Mouse (Mus musculus) lung, adult 2 months (tissue): ENCODE data around the gene Fxyd5. TPM values are rescaled to one million over a fixed set of nuclear protein-coding genes. Genes with fewer than 3 reads are reported as not detected.

Experiments used
- DNase-seq: peaks from one replicate; pipeline ENCODE4 v3.0.0; 2022
- H3K4me1 ChIP-seq: fragments of 200-500 bp; 2 replicates; pipeline ENCODE4 v1.6.1; 2011; ENCODE audit warnings: low read length; ENCODE audit not compliant: control insufficient read depth, insufficient read depth
- H3K4me3 ChIP-seq: fragments of 200-500 bp; replicated peaks from 2 replicates; pipeline ENCODE3; 2011; ENCODE audit warnings: low read depth, mild to moderate bottlenecking, control low read depth, low read length; ENCODE audit errors: extremely low read depth
- CTCF ChIP-seq: fragments of 200-500 bp; IDR thresholded peaks from 2 replicates; pipeline ENCODE4 v1.5.1; 2011; ENCODE audit warnings: mild to moderate bottlenecking, low read length, control low read depth; ENCODE audit not compliant: insufficient read depth
- POLR2A ChIP-seq: fragments of 200-500 bp; IDR thresholded peaks from 2 replicates; pipeline ENCODE4 v1.6.1; 2011; ENCODE audit warnings: low read depth, mild to moderate bottlenecking, control low read depth, low read length, borderline replicate concordance; ENCODE audit errors: extremely low read depth
- WGBS: fragments of 180-500 bp; shearing (Covaris S2); methylation state at CpG from one replicate; pipeline ENCODE4 v1.1.7; 2018; 5-methylcytosine and 5-hydroxymethylcytosine counted together
- polyA plus RNA-seq: library from polyadenylated mRNA; depleted of rRNA; stranded (reverse); fragments of >200 nt; gene quantifications from 2 replicates; pipeline ENCODE4 v1.2.3, GENCODE M21; 2012

Gene Fxyd5
- polyA plus RNA-seq, 1 experiment = 156 TPM

DNA sequence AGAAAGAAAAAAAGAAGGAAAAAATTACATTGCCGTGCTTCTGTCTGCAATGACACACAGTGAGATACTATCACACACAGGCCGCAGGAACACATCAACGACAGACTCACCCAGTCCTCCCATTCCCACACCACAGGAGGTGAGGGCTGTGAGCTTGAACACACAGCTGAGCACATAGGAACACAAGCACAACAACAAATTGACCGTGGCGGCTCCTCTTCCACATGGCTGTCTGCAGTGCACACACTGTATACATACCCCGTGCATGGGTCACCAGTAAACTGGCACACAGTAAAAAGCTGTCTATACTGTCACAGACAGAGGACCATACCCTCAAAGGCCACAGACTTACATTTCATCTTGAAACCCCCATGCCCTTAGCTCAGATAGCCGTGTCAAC lies 14.2 kb upstream of the Fxyd5 start:
- Histone ChIP-seq H3K4me3 (no peak overlapping the region), H3K4me1 (peaks cover 3% of the 10 kb centered on the region)
- WGBS = 79% methylated on average over 7 of the region's 7 CpGs
- DNase-seq = no peak
- TF ChIP-seq CTCF (no peak), POLR2A (no peak)

DNA sequence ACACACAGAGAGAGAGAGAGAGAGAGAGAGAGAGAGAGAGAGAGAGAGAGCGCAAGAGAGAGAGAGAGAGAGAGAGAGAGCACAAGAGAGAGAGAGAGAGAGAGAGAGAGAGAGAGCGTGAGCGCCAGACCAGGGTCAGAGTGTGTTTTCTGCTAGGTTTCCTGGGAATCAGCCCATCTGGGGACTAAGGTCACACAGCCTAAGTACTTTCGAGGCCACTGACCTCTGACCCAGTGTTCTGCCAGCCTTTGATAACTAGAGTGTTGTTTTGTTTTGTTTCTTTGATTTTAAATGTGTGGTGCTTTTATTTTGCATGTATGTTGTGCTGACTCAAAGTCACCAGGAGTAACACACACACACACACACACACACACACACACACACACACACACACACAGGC lies 13.6 kb upstream of the Fxyd5 start:
- TF ChIP-seq CTCF (no peak), POLR2A (no peak)
- WGBS = 56% methylated on average over 3 of the region's 4 CpGs
- DNase-seq = no peak
- Histone ChIP-seq H3K4me3 (no peak overlapping the region), H3K4me1 (peaks cover 3% of the 10 kb centered on the region)

DNA sequence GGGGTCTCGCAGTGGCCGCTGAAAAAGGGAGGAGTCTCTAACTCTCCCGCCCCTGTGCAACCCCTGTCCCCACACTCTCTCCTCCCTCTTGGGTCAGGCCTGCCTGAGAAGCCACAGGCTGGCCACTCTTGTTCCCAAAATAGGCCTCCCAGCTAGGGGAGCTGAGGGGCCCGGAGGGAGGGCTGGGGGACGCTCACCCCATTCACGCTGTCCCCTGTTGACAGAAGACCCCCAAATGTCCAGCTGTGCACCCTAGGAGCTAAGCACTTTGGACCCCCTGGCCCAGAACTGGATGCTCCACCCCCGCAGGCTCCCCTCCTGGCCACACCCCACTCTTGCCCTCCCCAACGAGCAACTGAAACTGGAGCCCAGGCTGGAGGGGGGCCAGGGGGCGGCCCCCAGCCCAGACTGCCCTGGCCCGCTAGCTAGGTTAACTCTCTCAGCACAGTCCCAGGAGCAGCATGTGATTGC lies 13.1 kb upstream of the Fxyd5 start:
- peak overlapping the region; percentile 60 for H3K4me3 ChIP-seq
- H3K4me1 ChIP-seq = peaks cover 3% of the 10 kb centered on the region
- WGBS = 28% methylated on average over 10 of the region's 10 CpGs
- TF ChIP-seq CTCF = no peak
- peak; percentile 61; the same call in 1 of the 2 replicates for TF ChIP-seq POLR2A
- DNase-seq = peak; percentile 35

DNA sequence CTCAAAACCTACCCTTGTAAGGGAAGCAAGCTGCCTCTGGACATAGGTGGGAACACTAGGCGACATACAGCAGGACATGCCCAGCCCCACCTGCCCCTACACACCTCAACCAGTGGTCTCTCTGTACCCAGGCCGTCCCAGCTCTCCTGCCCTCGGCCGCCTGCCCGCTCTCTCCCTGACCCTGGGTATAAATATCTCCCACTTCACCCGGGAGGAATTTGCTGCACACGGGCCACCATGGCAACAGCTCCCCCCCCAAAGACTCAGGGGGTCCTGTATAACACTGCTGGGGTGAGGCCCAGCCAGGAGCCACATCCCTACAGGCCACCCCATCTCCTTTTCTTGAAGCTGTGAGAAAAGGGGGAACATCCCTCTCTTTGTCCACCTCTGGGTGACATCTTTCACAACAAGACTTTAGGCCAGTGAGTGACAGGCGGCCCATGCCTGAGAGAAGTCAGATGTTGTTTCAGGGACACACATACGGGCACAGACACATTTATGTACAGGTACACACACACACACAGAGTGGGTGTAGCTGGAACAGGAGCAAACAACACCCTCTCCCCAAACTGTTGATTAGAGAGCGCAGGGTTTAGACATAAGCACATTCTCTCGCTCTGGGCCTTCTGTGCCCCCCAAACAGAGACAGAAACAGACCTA lies 12.5 kb upstream of the Fxyd5 start:
- TF ChIP-seq CTCF (no peak), POLR2A (peak; percentile 28; the same call in 1 of the 2 replicates)
- peaks cover 3% of the 10 kb centered on the region for H3K4me1 ChIP-seq
- H3K4me3 ChIP-seq = peak overlapping the region; percentile 60
- WGBS = 49% methylated on average over 11 of the region's 11 CpGs
- no peak for DNase-seq

DNA sequence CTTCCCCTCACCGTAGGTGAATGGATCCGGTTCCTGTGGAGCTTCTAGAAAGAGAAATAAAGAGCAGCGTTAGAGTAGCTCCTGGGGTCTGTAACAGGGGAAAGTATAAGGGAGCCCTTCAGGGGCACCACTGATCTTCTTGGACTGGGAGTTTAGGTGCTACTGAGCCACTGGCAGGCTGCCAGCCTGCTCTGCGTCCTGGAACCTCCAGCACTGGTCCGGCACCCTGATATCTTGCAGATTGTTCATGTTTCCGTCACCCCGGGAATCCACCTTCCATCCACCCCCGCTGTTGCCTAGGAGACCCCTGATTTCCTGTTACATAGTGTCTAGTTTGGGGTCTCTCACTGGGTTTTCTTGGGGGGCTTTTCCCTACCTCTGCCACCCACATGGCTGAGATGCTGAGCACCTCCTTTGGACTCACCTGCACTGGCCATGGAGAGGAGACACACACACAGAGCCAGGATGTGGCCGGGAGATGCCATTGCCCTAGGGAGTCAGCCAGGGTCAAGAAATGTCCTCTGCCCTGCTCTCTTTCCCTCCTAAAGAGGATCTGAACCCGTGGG lies 11.7 kb upstream of the Fxyd5 start:
- no peak for DNase-seq
- TF ChIP-seq POLR2A = no peak
- TF ChIP-seq CTCF = no peak
- 31% methylated on average over 10 of the region's 10 CpGs for WGBS
- H3K4me3 ChIP-seq = peak overlapping the region; percentile 60
- H3K4me1 ChIP-seq = peaks cover 3% of the 10 kb centered on the region

DNA sequence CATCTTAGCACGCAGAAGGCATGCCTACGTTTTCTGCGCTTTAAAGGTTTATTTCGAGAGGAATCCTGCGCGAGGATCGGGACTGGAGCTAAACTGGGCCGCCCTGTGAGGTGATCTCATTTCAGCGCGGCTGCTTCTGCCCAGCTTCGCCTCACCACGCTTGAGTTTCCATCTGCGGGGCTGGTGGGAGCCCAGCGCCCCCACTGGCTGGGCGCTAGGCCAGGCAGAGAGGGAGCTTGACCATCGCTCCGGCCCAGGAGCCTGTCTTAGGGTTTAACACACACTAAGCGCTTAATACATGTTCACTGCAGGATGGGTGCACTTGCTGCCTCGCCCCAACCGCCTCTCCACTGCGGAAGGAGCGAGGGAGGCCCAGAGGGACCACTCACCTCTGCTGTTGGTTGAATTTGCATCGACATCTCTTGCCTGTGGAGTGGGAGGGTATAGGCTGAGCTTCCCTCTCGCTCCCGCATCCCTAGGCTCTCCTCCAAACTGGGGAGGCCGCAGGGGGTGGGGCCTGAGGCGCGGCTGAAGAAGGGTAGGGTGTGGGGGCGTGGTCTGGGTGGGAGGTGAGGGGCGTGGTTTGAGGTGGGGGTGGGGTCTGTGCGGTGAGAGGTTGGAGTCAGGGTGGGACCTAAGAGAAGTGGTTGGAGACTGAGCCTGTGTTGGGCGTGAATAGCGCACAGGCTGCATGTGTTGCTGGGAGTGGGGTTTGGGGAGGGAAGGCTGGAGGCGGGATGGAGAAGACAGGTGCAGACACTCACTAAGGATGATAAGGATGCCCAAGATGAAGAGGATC lies 10.6 kb upstream of the Fxyd5 start:
- no peak for DNase-seq
- H3K4me1 ChIP-seq = peaks cover 3% of the 10 kb centered on the region
- 19% methylated on average over 34 of the region's 34 CpGs for WGBS
- no peak overlapping the region for H3K4me3 ChIP-seq
- TF ChIP-seq CTCF (no peak), POLR2A (0 out of 2 replicates have a peak, but pooled peaks have one; percentile 11)

DNA sequence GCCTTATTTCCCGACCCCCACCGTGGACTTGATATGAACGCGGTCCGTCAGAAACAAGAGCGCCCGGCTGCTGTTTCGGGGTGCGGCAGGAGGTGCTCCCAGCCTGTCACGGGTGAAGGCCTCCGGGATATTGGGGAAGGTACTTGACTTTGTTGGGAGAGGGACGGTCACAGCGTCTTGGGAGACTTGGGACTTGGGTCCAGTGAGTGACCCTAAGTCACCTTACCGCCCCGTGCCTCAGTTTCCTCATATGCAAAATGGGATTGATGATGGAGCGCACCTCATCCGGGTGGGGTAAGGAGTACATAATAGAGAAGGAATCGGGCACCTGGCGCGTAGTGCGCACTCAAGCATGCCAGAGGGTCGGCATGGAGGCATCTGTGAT lies 10.0 kb upstream of the Fxyd5 start:
- H3K4me1 ChIP-seq = peaks cover 3% of the 10 kb centered on the region
- TF ChIP-seq POLR2A = no peak
- TF ChIP-seq CTCF = no peak
- WGBS = 18% methylated on average over 22 of the region's 22 CpGs
- no peak for DNase-seq
- H3K4me3 ChIP-seq = no peak overlapping the region

DNA sequence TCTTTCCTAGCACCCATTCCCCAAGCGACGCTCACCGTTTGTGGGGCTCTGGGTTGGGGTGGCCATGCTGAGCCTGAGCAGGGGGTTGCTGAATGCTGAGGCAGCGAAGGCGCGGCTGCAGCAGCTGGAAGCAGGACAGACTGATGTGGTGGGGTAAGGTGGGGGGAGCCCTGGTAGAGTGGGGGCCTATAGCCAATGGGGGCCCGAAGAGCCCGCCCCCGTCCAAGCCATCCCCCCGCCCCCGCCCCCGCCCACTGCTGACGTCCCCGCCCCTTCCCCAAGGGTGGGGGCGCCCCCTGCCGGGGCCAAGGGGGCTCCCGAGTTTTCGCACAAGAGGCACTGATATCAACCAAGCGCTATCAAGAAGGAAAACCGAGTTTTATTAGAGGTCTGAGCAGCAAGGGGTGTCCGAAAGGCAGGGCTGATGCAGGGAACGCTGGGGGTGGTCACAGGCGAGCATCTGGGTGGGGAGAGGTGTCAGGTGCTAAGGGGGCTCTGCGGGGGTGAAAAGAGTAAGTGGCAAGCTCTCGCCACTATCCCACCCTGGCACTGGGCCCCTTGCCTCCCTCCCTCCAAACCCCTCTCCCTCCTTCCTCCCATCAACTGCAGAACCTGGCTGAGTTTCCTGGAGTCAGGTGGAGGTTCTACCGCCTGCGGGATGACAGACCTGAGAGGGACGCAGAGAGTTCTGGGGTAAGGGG lies 9.2 kb upstream of the Fxyd5 start, which contains the start of gene Fxyd7:
TSS of gene Fxyd7 (minus strand) at position 147 of the 701 bp plus-strand sequence.
- Histone ChIP-seq H3K4me3 (no peak within 1 kb of the TSS), H3K4me1 (peaks cover 3% of the 10 kb centered on the region)
- DNase-seq = no peak
- 15% methylated on average over 28 of the region's 28 CpGs for WGBS
- TF ChIP-seq POLR2A = no peak
- TF ChIP-seq CTCF = no peak

DNA sequence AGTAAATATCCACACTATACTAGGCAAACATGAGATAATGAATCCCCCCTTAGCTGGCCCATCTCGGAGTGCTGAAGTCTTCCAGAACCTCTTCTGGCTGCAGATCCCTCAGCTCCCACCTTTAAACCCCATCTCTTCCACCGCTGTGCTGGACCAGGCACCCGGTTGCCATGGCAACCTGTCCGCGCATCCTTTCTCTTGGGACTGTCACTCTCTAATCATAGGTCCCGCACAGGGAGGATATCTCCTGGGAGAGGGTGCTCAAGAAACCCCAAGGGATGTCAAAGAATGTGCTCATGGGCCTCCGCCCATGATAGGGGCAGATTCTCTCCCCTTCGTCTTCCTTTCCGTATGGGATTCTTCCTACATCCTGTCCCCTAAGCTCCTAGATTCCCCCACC lies 8.6 kb upstream of the Fxyd5 start:
- 12% methylated on average over 9 of the region's 9 CpGs for WGBS
- Histone ChIP-seq H3K4me1 (peaks cover 3% of the 10 kb centered on the region), H3K4me3 (no peak overlapping the region)
- DNase-seq = no peak
- TF ChIP-seq CTCF (no peak), POLR2A (no peak)

DNA sequence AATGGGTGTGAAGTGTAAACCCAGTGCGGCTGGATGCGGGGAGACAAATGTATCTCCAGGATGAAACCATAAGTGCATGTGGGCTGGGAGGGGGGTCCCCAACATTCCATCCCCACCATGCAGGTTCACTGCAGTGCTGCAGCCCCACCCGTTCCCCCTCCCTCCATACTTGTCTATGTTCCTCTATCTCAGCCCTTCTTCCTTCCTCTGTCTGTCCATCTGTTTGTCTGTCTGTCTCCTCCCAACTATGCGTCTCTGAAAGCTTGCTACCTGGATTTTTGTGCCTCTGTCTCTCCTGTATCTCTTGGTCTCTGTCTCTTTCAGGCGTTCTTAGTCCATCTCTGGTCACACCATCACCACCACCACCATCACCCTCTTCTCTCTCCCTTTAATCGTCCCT lies 8.2 kb upstream of the Fxyd5 start:
- 20% methylated on average over 6 of the region's 6 CpGs for WGBS
- TF ChIP-seq POLR2A = no peak
- no peak for TF ChIP-seq CTCF
- no peak overlapping the region for H3K4me3 ChIP-seq
- peaks cover 3% of the 10 kb centered on the region for H3K4me1 ChIP-seq
- DNase-seq = no peak
